Mouse (Mus musculus): ENCODE data around the gene Ergic1.

Gene Ergic1

GRCm38 (mm10) chr17:26675845-26676244 is 114.6 kb downstream of the Ergic1 start:
- no peak for DNase-seq

GRCm38 (mm10) chr17:26676252-26676615 is 114.9 kb downstream of the Ergic1 start:
- peak; percentile 93 for DNase-seq

DNA sequence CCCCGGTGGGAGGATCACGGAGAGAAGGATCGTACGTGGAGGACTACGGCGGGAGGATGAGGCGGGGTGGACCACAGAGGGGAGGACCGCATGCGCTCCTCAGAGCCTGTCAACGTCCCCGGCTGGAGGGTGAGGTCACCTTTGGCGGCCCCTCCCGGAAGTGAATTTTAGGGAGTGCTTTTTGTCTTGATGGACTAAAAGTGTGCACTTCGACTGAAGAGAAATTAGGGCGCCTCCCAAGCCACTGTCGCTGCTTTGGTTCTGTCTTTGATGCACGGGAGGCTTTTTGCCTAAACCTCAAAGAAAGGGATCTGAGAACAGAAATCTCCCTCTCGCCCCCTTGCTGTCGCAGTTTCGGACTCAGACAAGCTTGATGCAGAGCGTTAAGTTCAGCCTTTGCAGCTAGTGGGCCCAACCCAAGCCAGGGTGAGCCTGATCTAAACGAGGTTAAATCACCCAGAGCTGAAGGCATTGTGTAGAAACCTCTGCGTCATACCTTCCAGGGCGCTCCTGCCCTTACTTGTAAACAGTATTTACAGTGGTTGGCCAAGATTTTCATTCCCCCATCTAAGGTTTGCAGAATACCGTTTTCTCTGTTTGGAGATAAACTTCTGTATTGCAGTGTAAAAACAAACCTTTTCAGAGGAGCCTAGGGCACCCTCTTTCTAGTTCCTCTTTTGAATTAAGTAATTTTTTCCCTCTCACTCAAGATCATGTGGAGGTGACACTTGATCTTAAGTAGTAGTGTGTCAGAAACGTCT is 115.5 kb downstream of the Ergic1 start:
- DNase-seq, result peak; percentile 77

DNA sequence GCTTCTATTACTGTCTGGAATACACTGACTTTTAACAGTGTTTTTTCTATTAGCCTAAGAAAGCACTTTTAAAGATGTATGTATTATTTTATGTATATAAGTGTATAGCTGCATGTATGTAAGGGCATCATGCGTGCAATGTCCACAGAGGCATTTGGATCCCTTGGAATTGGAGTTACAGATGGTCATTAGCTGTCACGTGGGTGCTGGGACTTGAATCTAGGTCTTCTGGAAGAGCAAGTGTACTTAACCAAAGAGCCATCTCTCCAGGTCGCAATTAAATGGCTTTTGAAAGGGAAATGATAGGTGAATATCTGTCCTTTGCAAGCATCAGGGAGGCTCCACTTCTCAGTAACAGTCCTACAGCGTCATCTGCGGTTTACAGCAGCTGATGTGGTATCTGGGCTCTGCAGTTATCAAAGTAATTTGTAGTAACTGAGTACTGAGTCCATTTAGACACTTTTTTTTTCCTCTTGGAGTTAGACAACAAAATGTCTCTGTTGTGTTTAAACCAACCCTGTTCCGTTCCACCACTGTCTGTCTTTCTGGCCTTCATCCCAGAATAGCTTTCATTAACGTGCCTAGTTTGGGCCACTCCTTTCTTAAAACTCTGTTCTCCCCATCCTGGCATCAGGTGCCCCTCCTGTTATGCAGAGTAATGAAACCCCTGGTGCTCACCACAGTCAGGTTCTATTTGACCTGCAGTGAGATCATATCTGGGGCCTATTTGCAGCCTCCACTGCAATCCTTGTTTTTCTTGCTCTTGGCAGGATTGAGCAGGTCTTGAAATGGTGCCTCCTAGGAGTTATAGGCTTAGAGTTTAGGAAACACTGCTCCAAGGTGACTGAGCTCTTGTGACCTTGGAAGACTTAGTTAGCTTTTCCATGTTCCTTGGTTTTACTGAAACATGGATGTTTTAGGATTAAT is 116.7 kb downstream of the Ergic1 start:
- DNase-seq, result peak; percentile 29

DNA sequence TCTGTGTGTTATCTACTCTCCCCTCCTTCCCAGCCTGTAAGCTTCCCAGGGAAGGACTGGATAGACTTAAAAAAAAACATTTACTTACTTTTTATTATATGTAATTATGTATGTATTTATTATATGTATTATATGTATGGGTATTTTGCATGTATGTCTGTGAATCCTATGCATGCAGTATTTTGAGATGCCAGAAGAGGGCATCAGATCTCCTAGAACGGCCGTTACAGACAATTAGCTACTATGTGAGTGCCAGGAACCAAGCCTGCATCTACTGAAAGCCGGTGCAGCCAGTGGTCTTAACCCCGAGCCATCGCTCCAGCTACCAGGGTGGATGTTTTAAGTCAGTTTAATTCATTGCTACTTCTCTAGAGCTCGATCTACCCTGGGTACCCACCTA is 120.0 kb downstream of the Ergic1 start:
- no peak for DNase-seq

- no peak for DNase-seq
These were observed 125.2 kb downstream of the Ergic1 start for GRCm38 (mm10) chr17:26686334-26687000.

- DNase-seq, result no peak
These were observed 127.8 kb downstream of the Ergic1 start for GRCm38 (mm10) chr17:26688795-26689735.

DNA sequence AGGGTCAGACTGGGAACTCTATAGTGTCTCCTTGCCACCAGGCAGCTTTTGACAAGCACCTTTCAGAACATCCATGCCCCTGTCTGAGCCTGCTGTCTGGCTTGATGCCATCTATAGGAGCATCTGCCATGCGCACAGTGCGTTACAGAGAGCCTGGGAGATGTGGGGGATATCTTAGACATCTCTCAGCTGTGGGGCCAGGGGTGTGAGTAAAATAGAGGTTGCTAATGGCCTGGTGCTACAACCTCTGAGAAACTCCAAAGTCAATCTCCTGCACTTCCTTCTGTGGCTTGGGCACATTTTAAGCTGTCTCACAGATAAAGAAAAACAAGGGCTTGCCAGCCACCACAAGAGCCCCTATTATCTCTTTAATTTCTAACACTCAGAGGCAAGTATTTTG is 128.5 kb downstream of the Ergic1 start:
- DNase-seq, result no peak

DNA sequence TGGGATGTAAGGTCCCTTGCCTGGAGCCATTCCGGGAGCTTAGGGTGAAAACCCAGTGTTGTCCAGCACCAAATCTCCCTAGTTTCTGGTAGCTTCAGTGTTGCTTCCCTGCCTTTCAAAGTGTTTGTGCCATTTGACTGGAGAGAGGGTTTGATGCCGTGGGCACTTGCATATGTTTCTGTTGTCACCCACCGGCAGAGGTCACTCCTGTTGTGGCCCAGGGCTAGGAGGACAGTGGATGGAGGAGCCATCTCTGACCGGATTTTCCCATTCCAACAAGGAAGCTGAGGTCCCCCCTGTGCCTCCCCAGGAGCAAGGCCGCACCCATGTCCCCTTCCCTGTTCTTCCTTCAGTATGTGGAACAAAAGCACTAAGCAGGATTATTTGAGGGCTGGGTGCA is 128.9 kb downstream of the Ergic1 start:
- no peak for DNase-seq

- no peak for DNase-seq
These were observed 129.8 kb downstream of the Ergic1 start for GRCm38 (mm10) chr17:26691110-26691509.

DNA sequence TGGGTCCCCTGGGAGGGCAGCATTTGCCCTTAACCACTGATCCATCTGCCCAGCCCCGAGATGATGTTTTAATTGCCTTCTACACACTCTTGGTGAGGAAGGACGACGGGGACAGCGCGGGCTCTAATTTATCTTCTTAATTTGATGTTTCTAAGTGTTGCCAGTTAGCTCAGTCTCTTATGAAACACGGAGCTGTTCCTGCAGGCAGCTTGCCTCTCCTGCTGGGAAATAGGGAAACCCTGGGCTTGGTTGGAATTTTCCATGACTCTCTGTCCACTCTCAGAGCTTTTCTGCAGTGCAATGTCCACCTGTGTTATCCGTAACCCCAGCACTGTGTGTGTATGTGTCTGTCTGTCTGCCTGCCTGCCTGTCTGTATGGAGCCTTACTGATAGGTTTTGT is 132.1 kb downstream of the Ergic1 start:
- DNase-seq, result no peak

- no peak for DNase-seq
These were observed 132.9 kb downstream of the Ergic1 start for GRCm38 (mm10) chr17:26694171-26694570.

DNA sequence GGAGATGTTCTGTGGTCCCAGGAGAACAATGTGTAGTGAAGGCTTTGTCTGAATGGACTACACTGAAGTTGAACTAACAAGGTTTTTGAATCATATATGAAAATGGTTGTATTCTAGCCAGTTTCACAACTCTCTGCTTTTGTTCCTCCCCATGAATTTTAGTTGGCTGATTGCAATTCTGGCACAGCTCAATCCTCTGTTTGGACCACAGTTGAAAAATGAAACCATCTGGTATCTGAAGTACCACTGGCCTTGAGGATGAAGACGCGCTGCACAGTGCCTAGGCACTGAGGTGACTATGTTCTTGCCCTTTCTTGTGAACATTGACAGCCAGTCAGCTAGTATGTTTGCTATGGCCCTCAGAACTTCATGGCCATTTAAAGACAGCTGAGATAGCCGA is 133.9 kb downstream of the Ergic1 start:
- DNase-seq, result no peak

DNA sequence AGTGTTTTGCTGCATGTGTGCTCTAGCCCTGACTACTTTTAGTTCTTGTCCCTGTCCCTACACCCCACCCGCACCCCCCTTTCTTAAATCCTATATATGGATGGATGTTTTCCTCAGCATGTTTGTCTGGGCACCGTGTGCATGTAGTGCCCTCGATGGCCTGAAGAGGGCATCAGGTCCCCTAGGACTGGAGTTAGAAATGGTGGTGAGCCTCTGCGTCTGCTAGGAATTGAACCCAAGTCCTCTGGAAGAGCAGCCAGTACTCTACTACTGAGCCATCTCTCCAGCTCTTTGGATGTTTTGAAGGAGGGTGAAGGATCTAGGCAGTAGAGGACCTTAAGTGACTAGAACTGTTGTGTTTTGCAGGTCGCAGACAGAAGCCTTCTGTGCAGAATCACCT is 137.6 kb downstream of the Ergic1 start:
- peak; percentile 30 for DNase-seq

- no peak for DNase-seq
These were observed 138.7 kb downstream of the Ergic1 start for GRCm38 (mm10) chr17:26699819-26700616.

- no peak for DNase-seq
These were observed 140.3 kb downstream of the Ergic1 start for GRCm38 (mm10) chr17:26701565-26701964.

GRCm38 (mm10) chr17:26702621-26703020 is 141.3 kb downstream of the Ergic1 start:
- no peak for DNase-seq

DNA sequence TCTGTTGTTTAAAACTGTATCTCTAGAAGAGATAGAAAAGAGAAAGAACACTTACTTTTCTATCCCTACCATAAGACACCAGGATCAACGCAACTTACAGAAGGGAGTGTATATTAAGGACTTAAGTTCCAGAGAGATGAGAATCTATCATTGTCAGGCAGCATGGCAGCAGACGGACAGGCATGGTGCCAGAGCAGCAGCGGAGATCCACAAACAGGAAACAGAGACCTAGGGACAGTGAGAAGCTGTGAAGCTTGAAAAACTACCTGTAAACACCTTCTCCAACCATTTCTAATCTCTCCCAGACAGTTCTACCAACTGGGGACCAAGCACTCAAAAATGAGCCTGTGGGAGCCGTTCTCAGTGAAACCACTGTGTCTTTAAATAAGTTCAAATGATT is 142.4 kb downstream of the Ergic1 start:
- DNase-seq, result no peak

- peak; percentile 29 for DNase-seq
These were observed 144.4 kb downstream of the Ergic1 start for GRCm38 (mm10) chr17:26705463-26706359.

All from liver (tissue).